Mouse (Mus musculus) cortical plate, adult 2 months (tissue): ENCODE data around the gene Pced1b.

ENCODE experiments used
- CTCF ChIP-seq: fragments of 200-500 bp; IDR thresholded peaks from 2 replicates; pipeline ENCODE4 v1.5.1; 2011; ENCODE audit warnings: mild to moderate bottlenecking, control low read depth, low read length; ENCODE audit not compliant: insufficient read depth; ENCODE audit errors: extremely low read depth
- POLR2A ChIP-seq: fragments of 200-500 bp; IDR thresholded peaks from 2 replicates; pipeline ENCODE4 v1.6.1; 2011; ENCODE audit warnings: mild to moderate bottlenecking, low read length, control low read depth; ENCODE audit not compliant: insufficient read depth; ENCODE audit errors: extremely low read depth

DNA sequence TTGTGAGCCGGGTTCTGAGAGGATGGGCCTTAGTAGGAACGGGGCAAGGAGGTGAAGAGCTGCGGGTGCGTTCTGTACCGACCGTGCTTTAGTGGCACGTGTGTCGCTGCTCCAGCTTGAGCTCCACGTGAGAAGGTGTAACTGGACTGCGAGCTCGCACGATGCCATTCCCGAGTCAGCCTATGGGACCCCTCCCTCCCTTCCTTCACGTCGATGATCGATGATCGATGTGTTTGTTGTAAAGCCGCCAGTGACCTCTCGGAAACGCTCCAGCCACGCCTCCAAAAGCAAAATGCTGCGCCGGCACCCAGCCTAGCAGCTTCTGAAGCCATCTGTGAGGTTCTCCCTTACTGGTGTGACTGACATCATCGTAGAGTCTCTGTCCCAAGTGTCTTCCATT is 76.6 kb downstream of the Pced1b start:
- TF ChIP-seq CTCF (no peak), POLR2A (no peak)
